Mouse (Mus musculus): ENCODE results near the gene 1700010I14Rik.

1700010I14Rik gene

DNA sequence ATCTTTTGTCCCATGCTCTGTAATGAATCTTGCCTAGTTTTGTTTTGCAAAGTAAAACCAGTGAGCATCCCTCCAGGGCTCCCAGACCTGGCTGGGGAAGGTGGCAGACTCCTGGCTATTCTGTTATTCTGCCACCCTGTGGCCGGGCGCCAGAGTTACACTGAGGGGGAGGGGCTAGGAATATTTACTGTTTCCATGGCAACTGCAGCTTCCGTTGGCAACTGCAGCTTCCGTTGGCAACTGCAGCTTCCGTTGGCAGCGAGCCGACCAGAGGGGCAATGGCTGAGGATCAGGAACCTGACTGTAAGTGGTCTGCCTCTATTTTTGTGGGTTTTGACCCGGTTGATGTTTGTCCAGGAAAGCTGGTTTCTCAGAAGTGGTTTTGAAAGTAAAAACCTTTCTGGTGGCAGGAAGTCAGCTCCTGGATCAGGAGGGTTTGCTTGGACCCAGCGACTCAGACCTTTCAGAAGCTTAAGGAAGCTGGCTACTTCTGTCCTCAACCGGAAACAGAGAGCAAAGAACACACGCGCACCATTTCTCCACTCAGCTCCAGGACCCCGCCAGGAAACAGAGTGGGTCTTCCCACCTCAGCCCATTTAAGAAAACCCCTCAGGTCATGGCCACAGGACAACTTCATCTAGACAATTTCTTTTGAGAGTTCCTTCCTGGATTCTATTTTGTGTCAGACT is at the start of gene 1700010I14Rik:
1700010I14Rik (plus strand) TSS at position 215 of the 689 bp plus-strand sequence.
- DNase-seq (ENCODE audit: low spot score) = peak; percentile 95

DNA sequence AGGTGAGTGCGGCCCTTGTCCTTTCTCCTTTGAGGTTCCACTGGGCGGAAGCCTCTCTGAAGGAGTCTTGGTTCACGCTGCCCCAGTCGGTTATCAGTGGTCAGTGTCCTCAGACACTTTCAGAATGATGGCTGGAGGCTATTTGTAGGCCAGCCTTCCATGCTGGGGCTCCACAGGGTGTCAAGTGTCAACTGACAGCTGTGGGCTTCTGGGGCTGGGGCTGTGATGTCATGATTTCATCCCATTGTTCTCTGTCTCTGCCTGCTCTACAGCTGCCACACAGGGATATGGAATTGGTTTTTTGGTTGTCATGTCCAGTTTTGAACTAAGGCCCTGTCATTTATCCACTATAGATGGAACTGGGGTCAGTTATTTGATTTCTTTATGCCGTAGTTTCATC is 36.5 kb upstream of the 1700010I14Rik start:
- peak; percentile 38 for DNase-seq (ENCODE audit: low spot score)

GRCm38 (mm10) chr17:8952951-8953350 is 35.2 kb upstream of the 1700010I14Rik start:
- no peak for DNase-seq (ENCODE audit: low spot score)

DNA sequence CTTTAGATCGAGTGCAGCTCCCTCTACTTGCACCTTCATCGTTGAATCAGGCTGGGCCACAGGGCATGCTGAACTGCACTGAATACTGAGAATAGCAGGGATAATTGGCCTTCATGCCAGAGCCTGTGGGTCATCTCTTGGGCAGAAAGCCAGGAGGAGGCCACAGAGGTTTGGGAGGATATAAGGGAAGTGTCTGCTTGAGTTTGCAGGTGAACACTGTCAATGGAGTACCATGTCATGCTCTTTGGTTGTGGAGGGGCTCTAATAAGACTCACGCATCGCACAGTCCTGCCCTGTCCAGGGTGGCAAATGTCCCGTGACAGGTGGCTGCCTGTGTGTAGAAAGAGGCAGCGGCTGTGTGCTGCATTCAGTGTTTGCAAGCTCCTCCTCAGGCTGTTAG is 30.0 kb upstream of the 1700010I14Rik start:
- DNase-seq (ENCODE audit: low spot score) = no peak

- DNase-seq (ENCODE audit: low spot score) = no peak
Observed at GRCm38 (mm10) chr17:8960386-8960785, 27.7 kb upstream of the 1700010I14Rik start.

GRCm38 (mm10) chr17:8961097-8961496 is 27.0 kb upstream of the 1700010I14Rik start:
- no peak for DNase-seq (ENCODE audit: low spot score)

DNA sequence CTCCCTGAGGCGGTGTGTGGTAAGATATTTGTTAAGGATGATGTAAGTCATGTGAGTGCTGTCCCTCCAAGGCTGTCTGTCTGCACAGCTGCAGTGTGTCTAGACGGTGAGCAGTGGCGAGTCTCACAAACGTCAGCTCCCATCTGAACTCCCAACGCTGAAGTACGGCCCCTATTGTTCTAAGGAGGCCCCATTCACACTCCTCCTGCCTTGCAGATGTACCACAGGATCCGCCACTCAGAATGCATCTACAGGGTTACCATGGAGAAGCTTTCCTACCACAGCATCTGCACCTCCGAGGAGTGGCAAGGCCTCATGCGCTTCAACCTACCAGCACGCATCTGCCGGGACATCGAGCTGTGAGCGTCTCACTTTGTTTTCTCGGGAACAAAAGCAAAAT is 26.5 kb upstream of the 1700010I14Rik start:
- DNase-seq (ENCODE audit: low spot score) = peak; percentile 68

DNA sequence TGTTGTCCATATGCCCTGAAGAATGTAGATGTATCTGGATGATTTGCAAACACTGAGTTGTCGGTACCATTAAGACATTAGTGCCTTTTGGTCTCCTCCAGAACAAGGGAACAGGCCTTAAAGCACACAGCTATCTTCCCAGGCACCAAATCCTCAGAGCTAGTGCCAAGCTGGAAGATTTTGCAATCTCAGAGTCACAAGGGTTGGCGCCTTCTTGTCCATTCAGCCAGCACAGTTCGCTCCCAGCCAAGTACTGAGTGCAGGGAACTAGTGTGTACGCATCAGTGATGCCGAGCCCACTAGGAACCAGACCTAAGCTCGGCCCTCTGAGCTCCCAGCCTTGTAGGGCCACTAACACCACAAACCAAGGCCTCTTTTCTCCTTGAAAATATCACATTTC is 23.0 kb upstream of the 1700010I14Rik start:
- no peak for DNase-seq (ENCODE audit: low spot score)

DNA sequence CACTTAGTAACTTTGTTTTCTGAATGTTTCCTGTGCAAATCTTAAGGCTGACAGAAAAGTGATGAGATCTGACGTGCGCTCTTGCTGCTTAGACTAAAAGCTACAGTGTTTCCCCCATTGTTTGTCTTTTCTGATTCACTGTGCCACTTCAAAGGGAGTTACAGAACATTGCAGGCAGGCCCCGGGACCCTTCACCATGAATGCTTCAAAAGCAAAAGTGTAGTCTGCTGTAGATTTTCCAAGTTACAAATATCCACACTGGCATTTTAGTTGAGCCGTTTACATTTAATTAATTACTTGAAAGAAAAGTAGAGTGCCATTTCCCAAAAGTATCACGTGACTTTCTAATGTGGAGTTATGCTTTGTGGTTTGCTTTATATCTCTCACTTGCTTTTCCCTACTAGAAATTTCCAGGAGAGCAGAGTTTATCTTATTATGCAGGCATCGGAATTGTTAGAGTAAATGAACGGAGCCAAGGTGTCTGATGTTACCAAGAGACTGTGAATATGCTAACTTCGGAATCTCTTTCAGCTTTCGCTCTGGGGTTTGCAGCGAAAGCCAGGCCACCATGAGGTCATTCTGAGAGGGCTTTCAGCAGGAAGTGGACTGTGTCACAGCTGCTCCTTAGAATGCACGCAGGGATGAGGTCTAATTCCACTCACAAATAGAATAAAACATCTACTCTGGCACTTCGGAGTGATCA is 15.8 kb upstream of the 1700010I14Rik start:
- DNase-seq (ENCODE audit: low spot score) = peak; percentile 50

DNA sequence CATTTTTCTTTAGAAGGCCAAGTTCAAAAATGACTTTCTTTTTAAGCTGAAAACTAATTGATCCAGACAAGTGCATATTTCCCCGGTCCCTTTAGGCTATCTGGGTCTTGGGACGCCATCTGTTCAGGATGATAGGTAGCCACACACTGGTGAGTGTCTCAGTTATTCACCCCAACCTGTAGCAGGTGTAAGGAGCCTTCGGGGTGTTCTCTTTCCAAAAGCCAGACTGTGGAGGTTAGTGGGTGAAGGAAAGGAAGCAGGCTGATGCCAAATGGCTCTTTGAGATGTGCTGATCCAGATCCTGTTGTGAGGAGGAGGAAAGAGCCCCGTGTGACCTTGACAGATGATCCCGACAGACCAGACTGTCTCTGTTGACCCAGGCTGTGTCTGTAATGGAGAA is 14.8 kb upstream of the 1700010I14Rik start:
- DNase-seq (ENCODE audit: low spot score) = no peak

GRCm38 (mm10) chr17:8974423-8974822 is 13.7 kb upstream of the 1700010I14Rik start:
- no peak for DNase-seq (ENCODE audit: low spot score)

DNA sequence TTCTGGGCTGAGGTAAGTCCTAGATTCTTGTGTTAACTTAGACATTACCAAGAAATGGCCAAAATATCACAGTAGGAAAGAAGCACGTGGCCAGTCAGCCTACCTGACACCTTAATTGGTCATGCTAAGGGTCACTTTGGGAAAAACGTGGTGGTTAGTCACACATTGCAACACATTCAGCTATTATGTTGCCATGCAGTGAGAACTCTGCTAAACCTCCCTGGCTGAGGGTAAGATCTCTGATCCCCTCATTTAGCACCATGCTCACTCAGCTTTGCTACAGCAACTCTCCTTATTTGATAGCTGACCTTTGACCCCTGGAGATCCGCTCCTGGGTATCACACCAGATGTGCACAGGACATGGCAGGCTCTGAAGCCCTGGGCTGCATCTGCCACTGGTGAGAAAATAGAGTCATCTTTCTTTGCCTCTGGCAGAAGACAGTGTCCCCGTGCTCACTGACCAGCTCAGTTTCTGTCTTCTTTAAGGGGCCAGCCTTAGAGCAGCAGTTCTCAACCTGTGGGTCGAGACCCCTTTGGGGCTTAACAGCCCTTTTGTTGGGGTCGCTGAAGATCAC is 13.2 kb upstream of the 1700010I14Rik start:
- DNase-seq (ENCODE audit: low spot score) = no peak

DNA sequence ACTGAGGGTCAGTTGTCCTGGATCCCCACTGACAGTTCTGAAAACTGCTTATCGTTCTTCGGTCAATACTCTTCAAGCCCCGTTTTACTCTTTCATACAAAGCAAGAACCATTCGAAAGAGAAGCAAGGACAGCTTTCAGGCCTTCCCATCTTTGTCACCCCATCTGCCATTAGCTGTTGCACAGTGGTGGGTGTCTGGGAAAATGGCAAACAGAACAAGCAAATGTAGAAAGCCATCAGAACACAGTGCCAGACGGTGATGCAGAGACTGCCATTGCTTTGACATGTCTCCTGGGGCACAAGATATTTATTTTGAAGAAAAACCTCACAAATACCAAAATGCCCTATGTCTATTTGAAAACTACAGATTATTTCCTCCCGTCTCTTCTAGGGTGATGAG is 11.4 kb upstream of the 1700010I14Rik start:
- DNase-seq (ENCODE audit: low spot score) = no peak

DNA sequence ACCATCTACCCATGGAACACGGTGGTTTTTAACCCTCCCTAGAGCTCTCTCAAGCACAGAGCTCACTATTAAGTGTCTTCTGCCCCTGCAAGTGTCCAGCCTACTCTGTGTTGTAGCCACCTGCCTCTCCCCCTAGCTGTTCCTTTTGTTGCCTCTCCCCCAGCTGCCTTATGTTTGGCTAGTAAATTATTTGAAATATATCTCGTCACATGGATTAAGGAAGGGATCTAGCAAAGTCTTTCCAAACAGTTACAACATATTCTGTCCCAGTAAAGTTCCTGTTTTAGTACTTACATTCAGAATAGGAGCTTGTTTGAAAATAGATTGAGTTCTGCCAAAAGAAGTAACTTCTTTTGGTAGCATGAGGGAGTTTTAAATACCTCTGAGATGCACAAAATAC is 10.9 kb upstream of the 1700010I14Rik start:
- DNase-seq (ENCODE audit: low spot score) = no peak

DNA sequence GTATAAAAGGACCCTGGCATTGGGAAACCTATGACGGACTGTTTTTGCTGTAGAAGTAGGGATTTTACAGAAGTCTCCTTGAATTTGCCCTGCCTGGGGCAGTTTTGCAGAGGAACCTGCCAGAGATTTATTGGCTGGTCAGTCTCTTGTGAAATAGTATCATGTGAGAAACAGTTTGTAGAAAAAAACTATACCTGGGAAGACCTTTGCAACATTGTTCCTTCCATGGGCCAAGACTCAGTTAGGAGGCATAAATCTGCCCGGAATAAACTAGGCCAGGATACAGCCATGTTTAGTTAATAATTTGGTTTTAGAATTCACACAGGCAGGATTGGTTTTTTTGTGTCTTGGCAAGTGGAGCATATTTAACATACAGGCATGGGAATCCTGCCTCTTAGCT is 4.6 kb upstream of the 1700010I14Rik start:
- DNase-seq (ENCODE audit: low spot score) = no peak

GRCm38 (mm10) chr17:8985714-8986113 is 2.4 kb upstream of the 1700010I14Rik start:
- no peak for DNase-seq (ENCODE audit: low spot score)

DNA sequence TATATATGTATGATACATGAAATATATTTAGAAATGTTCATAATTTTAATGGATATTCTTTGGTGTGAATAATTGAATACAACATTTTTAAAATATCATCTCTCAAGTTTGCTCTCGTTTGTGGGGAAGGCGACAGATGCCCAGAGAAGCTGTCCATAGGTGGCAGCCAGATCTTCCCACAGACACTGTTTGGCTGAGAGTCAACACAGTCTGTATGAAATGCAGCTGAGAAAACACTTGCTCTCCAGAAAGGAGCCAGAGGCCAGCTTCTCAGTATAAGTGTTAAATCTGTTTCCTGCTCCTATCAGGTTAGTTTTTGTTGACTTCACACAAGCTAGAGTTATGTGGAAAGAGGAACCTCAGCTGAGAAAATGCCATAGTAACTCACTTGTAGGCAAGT is 1.6 kb upstream of the 1700010I14Rik start:
- no peak for DNase-seq (ENCODE audit: low spot score)

DNA sequence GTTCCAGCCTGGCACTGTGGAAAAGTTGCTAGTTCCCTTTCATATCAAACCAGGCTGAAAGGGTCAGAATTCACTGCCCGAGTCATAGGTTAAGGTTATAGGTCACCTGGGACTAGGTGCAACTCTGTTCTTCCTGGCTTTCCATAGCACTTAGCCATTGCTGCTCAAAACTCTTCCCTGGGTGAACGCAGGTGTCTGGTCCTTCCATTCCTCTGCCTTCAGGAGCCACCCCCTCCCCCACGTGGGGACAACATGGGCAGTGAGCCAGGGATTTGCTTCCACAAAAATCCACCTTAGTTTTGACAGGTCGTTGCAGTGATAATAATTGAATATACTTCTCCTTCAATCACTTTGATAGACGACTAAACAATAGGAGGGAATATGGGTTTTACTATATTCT is 764 bp upstream of the 1700010I14Rik start:
- DNase-seq (ENCODE audit: low spot score) = no peak

GRCm38 (mm10) chr17:8991160-8991559 is 3.0 kb downstream of the 1700010I14Rik start:
- DNase-seq (ENCODE audit: low spot score) = peak; percentile 80

DNA sequence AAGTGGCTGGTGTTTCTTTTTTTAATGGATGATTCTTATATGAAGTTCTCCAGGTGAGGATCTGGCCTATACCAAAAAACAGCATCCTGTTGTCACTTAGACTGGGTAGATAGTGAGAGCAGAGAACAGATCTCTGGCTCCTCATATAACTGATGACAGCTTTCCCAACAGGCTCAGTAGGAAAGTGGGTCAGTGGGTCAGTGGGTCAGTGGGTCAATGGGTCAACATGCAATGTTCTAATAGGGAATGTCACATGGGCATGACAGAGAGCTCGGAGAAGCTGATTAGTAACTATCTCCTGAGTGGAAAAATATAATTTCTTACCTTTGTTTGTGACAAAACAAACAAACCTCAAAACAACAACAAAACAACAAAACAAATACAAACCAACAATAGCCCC is 7.2 kb downstream of the 1700010I14Rik start:
- DNase-seq (ENCODE audit: low spot score) = no peak

DNA sequence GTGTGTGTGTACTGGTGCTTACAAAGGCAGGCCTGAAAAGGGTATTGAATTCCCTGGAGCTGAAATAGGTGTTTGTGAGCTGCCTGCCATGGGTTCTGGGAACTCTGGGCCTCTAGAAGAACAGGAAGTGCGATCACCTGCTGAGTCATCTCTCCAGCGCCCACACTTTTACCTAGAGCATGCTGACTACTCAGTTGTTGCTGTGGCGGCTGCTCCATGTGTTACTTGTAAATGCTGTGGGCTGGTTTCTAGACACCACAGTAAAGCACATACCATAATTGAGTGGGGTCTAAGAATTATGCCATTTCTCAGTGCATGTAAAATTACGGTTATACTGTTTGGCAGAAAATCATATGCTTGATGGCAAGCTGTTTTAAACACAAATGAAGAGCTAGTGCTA is 14.3 kb downstream of the 1700010I14Rik start:
- DNase-seq (ENCODE audit: low spot score) = no peak

DNA sequence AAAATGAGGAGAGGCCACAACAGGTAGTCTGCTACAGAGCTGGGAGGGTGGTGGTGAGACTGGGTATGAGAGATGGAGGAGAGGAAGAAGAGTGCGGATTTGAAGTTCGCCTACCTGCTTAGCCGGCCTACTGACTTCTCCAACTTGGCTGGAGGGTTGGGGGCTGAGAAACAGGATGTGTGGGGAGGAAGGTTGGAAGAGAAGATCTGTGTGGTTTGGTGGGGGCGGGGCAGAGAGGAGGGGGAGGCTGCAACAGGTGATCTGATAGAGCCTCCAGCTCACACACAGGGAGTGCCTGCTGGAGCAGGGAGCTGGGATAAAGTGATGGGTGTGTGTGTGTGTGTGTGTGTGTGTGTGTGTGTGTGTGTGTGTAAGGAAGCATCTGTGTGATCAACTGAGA is 16.4 kb downstream of the 1700010I14Rik start:
- no peak for DNase-seq (ENCODE audit: low spot score)

DNA sequence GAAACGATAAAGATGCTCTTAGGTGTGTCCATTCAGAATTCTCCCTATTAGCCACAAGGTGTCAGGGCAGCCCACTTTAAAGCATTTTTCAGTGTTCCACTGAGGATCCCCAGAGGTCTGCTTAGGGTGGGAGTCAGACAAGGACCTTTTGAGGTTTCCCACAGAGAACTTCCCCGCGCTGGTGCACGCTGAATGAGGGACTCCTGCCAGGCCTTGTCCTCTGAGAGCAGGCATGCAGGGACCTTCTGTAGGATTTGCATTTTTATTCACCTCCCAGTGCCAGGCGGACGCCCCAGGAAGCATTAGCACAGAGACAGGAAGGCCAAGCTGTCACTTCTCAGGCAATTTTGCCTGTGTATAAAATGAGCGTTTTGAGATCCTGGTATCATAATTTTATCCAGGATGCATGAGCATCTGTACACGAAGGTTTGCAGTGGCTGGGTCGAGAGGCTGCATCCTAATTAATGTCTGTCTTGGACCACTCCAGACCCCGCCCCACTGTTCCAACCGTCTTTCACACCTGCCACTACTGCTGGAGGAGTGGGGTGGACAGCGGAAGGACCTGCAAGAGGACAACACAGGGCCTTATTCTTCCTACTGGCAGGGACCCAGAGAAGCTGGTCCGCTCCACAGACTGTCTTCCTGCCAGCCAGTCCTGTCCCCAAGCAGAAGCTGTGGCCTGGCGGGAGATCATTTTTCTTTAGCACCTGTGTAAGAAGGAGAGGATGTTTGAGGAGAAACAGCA is 35.2 kb downstream of the 1700010I14Rik start:
- DNase-seq (ENCODE audit: low spot score) = peak; percentile 65

Measured in retina, embryonic 14.5 days (tissue).